Mouse (Mus musculus) heart, adult 11 months (tissue): ENCODE measurements around the gene Txnip.
A peak's percentile ranks its signal among the peaks of the same experiment; 100 is the strongest.

Experiments
- DNase-seq: peaks from one replicate; pipeline ENCODE4 v3.0.0; 2022

The Txnip gene

DNA sequence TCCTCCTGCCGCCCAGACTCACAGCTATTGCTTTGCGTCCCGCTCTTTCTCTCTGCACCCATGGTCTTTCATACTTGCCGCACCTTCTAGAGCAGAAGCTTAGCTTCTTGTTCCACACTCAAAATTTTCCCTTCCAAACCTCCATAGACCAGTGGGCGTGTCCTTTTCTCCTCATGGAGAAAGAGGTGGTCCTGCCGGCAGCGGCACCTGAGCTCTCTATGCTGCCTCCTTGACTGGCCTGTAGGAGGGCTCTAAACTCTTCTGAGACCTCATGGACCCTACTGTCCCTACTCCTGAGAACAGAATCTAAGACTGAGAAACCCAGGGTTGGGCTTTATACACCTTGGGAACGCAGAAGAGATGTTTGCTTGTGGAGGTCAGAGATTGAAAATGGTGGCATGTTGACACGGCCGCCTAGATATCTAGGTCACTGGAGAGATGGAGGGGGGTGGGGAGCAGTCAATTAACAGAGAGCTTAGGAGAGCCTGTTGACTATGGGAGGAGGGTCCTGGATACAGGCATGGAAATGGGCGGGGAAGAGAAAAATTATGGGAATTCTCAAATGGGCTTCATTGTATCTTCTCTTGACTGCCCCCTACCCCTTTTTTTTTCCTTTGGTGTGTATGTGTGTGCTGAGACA, 12.3 kb downstream of the Txnip start:
- DNase-seq: peak; percentile 91

DNA sequence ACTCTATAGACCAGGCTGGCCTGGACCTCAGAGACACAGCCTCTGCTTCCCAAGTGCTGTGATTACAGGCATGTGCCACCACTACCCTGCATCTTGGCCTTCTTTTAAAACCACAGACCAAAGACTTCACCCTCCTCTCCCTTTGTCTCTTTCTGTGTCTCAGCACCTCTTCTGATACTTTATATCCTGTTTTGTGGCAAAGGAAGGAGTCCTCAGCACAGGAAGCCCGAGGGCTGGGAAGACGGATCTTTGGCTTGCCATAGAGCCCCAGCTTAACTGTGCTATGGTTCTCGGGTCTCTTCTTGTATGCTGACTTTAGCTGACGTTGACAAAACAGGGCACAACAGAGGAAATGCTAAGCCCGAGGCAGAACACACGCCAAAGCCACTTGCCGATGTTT, 12.9 kb downstream of the Txnip start:
- peak; percentile 93 for DNase-seq

DNA sequence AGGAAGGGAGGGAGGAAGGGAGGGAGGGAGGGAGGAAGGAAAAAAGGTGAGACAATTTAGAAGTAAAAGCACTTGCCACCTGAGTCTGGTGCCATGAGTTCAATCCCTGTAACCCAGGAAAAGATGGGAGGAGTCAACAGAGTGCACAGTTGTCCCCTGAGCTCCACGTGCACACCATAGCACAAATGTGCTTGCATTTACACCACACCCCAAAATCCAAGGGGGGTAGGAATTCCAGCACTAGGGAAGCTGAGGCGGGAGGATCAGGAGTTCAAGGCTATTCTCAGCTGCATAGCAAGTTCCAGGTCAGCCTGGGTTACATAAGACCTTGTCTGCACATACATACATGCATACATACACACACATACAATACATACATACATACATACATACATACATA, 13.6 kb downstream of the Txnip start:
- peak; percentile 93 for DNase-seq

DNA sequence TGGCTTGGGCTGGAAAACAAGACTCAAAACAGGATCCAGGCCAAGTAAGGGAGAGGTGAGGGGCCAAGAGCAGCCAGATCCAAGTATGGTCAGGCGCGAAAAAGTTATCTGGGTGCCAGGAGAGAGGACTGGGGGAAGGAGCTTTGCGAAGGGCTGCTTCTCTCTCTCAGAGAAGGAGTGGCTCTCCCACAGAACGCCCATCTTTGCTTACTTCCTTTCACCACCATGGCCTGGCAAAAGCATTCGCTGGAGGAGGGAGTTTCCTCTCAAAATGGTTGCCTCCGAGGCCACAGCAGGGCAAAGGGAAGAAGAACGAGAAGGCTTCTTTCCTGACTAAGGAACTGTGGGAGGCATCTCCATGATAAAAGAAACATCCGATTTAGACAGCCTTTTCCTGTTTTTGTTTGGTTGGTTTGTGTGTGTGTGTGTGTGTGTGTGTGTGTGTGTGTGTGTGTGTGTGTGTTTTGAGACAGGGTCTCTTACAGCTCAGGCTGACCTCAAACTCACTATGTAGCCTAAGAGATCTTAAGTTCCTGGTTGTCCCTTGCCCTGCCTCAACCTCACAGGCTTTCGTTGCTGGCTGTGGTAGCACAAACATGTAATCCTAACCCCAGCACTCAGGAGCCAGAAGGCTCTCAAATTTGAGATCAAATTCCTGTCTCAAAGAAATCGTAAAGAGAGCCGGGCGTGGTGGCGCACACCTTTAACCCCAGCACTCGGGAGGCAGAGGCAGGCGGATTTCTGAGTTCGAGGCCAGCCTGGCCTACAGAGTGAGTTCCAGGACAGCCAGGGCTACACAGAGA, 14.3 kb downstream of the Txnip start:
- peak; percentile 99 for DNase-seq

DNA sequence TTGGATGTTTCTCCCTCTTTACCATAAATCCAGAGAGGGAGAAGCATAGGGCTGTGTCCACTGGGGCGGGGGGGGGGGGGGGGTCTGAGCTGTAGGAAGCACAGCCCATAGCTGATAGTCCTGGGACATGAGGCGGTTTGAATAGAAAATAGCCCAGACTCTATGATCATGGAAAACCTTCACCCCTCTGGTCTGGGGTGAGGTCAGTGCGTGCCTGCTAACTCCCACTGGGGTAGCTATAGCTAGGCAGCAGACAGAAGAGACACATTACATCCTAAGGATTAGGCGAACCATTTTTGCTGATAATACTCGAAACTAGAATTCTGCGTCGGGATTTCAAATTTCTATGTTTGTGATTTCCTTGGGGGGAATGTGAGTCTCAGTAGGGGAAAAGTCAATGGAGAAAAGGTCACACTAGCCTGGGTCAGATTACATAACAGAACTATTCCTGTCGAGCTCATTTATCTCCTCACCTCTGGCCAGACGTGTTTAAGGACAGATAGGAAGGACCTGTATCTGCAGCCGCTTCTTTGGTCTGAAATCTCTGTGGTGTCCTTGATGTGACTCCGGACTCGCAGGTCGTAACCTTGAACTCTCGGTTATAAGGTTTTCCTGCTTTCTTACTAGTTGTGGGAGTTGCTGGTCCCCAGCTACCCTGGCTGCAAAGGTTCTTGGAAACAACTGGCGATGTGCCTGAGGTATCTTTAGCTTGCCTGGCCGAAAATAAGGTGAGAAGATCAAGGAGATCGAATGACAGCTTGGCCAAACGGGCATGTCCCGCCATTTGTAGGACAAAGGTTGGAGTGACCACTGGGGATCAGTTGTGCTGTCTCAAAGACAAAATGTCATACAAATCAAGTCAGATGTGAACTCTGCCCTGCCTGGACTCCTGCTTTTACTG, 16.1 kb downstream of the Txnip start:
- DNase-seq: peak; percentile 96

DNA sequence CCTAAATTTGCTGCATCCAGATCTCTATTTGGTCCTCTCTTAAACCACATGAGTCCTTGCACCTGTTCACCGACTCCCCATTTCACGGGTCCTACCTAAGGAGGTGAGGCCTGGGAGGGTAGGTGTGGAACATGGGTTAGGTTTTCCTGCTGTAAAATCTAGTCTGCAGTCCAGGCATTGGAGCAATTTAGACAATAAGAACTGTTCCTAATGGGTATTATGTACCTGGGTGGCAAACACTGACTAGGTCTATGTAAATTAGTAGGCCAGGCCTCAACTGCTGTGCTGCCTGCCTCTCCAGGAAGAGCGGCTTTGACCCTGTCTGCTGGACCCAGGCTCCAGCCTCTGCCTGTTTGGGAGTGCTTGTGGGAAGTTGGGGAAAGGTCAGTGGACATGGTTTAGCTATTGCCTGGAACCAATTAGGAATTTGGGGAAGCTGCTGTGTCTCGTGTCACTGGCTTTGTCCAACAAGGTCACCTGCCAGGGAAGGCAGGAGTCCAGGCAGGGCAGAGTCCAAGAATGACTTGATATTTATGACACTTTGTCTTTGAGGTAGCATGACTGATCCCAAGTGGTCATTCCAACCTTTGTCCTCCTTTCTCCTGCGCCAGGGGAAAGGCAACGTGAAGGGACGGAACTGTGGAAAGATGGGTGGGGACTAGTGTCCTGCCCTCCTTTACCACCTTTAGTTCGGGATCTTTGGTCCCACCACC, 17.7 kb downstream of the Txnip start:
- peak; percentile 99 for DNase-seq

DNA sequence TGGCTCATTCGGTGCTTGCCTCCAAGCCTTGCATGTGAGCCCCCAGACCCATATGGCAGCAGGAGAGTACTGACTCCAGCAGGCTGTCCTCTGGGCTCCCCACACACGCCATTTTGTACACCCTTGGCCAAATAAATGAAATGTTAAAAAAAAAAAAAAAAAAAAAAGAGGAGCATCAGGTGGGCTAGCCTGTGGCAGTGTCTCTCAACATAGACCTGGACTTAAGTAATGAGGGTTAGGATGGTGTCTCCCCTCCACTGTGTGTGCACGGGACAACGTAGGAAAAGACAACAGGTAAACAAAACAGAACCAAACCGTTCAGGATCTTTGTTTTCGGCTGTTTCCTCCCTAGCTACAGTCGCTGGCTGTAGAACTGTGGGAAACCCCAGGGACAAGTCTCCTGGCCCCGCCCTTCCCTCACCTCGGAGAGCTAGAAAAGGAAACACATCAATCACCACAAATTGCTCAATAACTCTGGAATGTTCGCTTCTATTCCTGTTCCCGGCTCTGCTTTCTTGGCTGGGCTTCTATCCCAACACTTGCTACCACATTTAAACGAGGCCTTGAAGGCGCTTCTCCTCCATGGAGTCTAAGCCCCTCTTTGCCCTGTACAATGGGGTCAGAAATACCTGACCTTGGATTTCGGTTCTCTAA, 18.4 kb downstream of the Txnip start:
- DNase-seq: peak; percentile 99

DNA sequence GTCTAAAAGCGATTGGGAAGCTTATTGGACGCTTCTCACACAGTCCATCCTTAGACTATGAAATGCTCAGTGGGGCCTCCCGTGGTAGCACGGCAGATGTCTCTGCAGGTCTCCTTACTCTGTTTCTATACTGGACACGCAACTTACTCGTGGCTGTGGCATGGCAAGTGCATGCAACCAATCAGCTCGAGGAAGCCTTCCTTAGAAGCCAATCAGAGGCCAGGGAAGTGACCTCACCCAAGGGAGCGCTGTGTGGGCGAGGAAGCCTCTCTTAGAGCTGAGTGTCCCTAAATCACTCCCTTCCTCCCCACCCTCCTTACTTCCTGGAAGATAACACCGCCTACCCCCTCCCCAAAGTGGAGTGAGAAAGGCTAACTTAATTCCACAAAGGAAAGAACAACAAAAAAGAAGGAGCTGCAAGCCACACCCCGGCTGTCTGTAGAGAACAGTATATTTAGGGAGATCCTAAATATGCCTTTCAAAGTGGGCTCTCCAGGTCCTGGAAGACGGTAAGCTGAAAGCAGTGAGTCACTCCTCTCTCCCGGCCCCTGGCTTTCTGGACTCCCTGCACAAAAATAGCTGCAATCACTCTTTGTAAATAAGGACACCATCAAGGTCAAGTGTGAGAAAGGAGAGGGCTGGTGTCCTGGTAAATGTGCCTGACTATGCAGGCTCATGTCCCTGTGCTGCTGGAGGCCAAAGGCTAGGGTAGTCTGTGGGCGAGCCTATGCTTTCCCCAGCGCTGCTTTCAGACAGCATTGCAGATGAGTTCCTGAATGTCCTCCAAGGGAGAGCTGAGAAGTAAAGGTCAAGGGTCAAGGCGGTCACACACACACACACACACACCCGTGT, 19.2 kb downstream of the Txnip start, which contains the start of gene Gm16253:
Gene Gm16253 (plus strand): TSS at position 295 of the 852 bp plus-strand sequence.
- DNase-seq: peak; percentile 100

DNA sequence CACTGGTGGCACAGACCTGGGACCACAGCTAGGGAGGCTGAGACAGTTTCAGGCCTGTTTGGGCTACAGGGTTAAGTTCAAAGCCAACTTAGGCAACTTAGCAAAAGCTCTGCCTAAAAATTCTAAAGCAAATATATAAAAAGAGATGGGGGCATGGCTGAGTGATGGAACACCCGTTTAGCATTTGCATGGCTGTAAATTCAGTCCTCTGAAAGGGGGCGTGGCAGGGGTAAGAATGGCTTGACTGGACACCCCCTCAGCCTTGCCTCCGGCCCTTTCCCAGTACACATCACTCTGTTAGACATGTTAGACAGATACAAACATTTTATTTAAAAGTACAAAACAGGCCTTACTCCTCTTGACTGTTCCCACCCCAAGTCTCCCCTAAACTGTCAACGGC, 19.8 kb downstream of the Txnip start:
- no peak for DNase-seq

DNA sequence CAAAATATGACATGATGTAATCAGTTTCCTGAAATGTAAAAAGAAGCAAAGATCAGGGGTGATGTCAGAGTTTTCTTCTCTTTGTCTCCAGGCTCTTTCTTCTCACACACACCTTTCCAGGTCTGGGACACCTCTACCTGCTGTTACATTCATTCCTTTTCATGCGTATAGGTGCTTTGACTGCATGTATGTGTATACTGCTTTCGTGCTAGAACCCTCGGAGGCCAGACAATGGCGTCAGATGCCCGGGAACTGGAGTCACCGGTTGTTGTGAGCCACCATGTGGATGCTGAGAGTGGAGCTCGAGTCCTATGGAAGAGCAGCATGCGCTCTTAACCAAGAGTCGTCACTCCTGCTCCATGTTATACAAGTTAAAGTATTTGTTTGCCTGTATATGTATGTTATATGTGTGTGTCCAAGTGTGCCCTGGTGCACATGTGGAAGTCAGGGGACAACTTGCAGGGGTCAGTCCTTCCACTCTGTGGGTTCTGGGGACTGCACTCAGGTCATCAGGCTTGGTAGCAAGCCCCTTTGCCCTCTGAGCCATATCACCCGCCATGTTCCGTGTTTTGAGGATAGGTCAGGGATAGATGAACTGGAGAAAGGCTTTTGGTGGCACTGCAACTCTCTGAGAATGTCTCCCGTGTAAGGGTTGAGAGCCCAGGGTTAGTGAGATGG, 20.9 kb downstream of the Txnip start:
- peak; percentile 94 for DNase-seq

DNA sequence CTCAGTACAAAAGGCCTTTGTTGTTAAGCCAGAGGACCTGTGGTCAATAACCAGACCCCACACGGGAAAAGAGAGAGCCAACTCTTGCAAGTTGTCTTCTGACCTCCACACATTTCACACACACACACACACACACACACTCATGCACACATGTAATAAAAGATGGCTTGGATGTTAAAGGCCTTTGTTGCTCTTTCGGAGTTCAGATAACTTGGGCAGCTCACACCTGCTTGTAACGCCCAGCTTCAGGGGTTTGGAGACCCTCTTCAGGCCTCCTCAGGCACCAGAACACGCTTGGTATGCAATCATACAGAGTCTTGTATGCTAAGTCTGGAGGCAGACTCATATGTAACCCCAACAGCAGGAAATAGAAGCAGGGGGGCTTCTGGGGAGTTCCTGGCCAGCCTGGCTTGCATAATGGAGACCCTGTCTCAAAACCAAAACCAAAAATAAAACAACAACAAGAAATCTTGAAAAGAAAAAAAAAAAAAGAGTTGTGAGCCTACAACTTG, 21.5 kb downstream of the Txnip start:
- DNase-seq: peak; percentile 93

DNA sequence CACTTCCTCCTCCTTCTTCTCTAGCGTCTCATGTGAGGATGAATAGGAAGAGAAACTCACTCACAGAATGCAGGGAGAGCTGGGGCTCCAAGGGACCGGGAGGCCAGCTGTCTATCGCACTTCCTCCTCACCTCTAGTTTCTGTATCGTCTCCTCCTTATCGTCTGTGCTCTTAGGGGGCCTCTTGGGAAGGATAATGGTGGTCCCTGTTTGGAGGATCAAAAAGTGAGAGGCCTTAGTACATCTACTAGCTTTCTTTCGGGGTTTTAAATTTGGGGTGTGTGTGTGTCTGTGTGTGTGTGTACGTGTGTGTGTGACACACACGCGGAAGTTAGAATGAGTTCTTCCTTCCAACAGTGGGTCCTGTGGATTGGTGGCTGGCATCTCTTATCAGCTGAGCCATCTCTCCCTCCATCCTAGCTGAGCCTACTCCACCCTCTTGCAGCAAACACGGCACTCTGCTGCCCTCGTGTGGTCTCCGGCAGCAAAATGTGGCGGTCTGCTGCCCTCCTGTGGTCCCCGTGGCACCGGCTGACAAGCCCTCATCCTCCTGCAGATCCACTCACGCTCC, 22.2 kb downstream of the Txnip start:
- DNase-seq: peak; percentile 99

DNA sequence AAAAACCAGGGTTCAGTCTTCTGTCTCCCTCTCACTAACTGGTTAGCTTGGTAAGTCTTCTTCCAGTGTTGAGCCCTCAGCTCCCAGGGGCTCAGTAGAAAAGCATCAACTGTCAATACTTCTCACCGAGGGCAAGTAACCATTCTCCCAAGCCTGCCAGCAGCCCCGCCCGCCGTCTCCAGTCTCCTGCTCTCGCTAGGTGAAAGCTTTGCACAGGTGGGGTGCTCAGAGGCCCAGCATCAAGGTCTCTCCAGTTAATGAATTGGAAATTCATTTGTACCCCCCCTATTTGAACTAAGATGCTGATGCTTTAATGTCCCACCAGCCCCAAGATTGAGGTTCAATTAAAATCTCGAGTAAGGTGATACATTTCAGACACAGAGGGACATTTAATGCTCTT, 23.4 kb downstream of the Txnip start:
- peak; percentile 93 for DNase-seq

DNA sequence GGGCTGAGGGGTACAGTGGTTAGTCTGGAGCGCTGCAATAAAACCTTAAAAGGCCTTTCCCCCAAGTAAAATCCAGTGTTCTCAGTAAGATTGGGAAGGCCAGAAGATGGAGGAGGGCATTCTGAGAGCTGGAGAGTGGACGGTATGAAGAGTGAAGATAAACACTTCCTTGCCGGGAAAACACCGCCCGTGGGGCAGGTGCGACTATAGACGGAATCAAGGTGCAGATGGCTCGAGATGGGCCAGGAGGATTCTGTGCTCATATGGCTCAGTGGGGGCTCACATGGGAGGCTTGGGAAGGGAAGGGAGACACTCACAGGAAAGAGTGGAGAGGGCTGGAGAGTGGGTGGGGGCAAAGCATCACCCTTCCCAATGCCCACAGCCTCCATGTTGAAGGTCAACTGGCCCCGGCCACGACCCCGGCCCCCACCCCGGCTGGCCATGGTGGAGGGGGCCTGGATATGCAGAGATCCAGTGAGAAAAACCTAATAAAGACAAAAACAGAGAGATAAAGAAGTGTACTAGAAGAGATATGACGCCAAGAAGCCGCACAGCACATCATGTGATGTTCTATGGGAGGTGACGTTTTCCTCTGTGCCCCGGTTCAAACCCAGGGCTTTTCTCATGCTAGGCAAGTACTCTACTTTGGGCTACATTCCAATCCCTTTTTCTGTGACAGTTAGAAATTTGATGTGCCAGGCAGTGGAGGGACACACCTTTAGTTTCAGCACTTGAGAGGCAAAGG, 24.2 kb downstream of the Txnip start:
- DNase-seq: peak; percentile 91

DNA sequence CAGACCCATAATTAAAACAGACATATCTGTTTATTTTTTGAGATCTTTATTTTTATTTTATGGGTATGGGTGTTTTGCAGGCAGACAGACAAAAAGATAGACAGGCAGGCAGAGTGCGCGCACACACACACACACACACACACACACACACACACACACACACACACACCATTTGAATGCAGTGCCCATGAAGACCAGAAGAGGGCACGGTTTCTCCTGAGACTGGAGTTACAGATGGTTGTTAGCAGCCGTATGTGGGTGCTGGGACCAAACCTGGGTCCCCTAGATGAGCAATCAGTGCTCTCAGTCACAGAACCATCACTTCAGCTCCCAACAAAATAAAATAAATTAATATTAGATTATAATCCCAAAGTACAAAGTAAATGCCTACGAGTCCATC, 25.6 kb downstream of the Txnip start:
- no peak for DNase-seq

DNA sequence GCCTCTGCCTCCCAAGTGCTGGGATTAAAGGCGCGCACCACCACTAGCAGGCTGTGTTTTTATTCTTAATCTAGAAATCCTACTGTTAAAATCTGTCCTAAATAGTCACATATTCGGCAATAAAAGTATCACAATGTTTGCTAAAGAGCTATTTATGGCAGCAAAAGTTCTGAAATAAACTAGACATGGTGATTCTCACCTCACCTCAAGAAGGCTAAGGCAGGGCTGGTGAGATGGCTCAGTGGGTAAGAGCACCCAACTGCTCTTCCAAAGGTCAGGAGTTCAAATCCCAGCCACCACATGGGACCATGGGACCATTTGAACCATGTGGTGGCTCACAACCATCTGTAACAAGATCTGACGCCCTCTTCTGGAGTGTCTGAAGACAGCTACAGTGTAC, 32.9 kb downstream of the Txnip start:
- DNase-seq: no peak

DNA sequence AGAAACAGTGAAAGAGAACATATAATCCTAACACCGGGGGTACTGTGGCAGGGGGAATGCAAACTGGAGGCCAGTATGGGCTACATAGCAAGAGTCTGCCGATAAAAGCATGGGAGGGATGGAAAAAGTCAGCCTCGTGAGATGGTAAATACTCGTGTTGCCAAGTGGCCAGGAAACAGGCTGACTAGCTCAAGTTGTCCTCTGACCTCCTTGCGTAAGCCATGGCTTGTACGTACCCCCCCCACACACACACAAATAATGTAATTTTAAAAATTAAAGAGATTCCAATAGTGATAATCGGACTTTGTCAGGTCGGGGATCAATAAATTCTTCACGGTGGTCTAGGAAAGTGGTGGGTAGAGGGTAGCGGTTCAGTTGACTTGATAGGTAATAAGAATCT, 35.6 kb downstream of the Txnip start:
- peak; percentile 97 for DNase-seq

DNA sequence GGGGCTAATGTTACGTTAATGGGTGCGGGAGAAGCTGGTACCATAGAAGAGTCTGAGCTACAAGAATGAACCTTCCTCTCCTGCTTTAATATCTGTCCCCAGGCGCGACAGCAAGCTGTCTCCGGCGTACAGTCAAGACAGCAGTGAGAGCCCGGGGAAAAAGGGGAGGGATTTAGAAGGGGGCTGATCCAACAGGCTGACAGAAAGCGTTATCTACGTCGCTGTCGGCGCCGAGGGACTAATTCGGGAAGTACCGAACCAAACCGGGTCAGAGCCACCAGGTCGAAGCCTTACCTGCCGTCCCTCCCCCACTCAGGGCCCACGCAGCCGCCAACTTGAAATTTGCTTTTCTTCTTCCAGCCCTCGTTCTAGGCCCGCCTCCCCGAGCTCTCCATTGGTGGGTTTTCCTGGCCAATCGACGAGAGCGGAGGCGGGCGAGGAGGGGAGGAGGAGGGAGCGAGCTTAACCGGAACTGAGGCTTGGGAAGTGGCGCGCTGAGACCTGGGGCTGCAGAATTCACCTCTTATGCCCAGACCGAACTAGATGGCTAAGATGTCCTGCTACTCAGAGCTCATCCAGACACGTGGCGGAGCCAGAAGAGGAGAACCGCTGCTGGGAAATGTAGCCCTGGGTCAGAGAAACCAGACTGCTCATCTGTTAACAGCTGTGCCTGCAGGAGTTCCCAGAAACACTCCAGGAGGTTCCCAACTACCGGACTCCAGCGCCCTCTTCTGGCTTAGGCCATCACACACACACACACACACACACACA, 36.2 kb downstream of the Txnip start, which contains the start of gene Polr3gl:
Gene Polr3gl (minus strand): TSS at position 392 of the 771 bp plus-strand sequence.
- peak; percentile 100 for DNase-seq
